1 mouse cellular context compared by ENCODE assay signal in the genomic region with DNA sequence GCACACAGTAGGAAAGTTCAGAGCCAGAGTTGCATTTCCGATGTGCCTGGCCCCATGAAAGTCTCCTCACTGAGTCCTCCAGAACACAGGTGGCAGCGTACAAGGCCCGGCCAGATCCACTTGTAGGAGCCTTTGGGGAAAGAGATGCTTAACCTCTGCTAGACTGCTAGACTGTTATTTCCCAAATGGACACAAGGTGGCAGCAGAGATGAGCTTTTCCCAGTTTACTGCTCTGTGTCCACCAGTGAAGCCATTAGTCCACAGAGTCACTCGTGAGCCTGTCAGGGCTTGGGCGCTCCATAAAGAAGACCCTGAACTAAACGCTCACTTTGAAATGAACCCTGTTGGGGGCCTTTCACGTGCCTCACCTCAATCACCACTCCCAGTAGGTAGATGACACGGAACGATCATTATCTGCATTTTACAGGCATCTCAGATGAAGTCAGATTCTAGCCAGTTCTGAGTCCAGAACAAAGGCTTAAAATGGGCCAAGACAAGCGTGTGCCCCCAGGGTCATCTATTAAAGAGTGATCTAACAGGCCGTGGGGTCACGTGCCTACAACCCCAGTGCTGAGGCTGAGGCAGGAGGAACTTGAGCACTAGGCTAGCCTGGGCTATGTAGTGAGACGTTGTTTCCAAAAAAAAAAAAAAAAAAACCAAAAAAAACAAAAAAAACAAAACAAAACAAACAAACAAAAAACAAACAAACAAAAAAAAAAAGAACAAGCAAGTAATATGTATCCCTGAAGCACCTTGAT.
A peak's percentile ranks its signal among the peaks of the same experiment; 100 is the strongest.
TF ChIP-seq lines count a peak whose summit lies in the region.

No protein-coding gene starts in this region.

TF ChIP-seq in CH12.LX, 34 proteins besides CTCF, POLR2A, EP300 and RAD21 (continued from another document):
- TF ChIP-seq NELFE (IDR thresholded peaks at IDR 0.05; ENCODE audit: low read depth, low read length) = no peak
- TF ChIP-seq SMC3 (IDR thresholded peaks at IDR 0.05; ENCODE audit: low read depth, low read length) = peak; percentile 99
- TF ChIP-seq MAZ (IDR thresholded peaks at IDR 0.05; ENCODE audit: low read depth, low read length) = no peak
- TF ChIP-seq JUND (conservative IDR thresholded peaks at IDR 0.05; ENCODE audit: low read depth, low read length) = no peak
- TF ChIP-seq ZC3H11A (IDR thresholded peaks at IDR 0.05; ENCODE audit: low read depth, low read length) = peak; percentile 83
- TF ChIP-seq POLR2AphosphoS2 (IDR thresholded peaks at IDR 0.05; ENCODE audit: low read depth, low read length) = no peak
- TF ChIP-seq MAFK (IDR thresholded peaks at IDR 0.05; ENCODE audit: insufficient replicate concordance, low read length) = no peak
